Mouse (Mus musculus) hindlimb bud, embryonic 11.5 days (tissue): ENCODE data around the gene March4.

Source experiments
- DNase-seq: peaks from one replicate; pipeline ENCODE4 v3.0.0-alpha.2; 2012; ENCODE audit warnings: low read depth, low spot score; ENCODE audit errors: extremely low spot score

March4 gene

GRCm38 (mm10) chr1:72530516-72531196 lies 6.1 kb downstream of the March4 start:
- no peak for DNase-seq

- DNase-seq: no peak
These were observed 7.5 kb downstream of the March4 start for GRCm38 (mm10) chr1:72529192-72529591.

DNA sequence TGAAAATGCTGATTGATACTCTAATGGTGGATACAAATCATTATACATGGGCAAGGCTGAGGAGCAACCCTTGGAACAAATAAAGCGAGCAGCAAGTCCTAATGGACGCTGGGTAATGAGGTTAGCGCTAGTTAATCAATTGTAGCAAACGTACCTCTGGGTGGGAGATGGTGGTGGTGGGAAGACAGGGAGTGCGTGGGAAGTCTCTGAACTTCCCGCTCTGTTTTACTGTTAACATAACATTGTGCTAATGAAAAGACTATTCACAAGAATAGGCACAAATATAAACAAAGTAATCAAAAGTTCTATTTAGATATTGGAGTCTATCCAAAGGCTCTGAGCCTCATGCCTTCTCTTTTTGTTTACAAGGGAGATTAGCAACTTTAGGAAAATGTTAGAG lies 13.1 kb downstream of the March4 start:
- DNase-seq: no peak

DNA sequence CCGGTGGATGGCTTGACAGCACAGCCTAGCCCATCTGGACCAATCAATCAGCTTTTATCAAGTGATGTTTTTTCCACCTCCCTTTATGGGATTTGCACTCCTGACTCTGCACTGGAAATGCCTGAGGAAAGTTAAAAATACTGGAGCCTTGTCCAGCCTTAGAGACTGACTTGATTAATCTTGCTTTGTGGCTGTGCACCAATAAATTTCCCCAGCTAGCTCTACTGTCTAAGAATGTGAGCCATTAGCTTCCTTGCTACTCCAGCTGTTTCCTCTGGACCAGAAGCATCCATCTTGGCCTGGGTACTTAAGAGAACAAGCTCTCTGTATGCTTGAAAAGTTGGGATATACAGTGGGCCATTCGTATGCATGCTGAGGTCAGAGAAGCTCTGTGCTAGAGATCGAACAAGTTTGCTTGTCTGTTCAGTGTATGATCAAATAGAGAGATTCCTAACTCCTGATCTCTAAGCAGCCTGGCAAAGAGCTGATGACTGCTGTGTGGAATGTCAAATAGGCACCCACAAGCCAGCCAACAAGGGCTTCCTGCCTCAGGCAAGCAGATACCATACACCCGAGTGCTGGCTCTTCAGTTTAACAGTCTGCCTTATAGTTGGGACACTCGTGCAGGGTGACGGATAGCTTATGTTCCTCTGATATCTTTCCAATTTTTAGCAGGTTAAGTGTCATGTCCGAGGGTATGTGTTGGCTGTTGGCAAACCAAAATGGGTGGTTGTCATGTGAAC lies 25.8 kb downstream of the March4 start:
- no peak for DNase-seq

DNA sequence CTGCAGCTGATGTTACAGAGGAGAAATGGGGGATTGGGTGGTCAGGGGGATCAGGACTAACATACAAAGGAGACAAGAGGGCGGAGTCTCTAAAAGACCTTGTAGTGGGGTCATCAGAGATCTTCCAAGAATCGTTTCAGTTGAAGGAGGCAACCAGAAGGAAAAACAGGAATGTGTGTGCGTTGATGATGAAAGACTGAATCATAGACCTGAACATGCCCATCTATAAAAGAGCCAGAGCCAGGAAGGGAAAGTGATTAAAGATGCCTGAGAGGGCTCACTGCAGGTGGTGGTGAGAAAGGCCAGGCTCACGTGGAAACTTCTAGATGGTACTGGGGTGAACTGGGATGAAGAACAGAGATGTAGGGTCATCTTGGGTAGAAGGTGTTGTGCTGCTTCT lies 27.2 kb downstream of the March4 start:
- no peak for DNase-seq

- DNase-seq: no peak
These were observed 29.1 kb downstream of the March4 start for GRCm38 (mm10) chr1:72507670-72508069.

- DNase-seq: no peak
These were observed 30.5 kb downstream of the March4 start for GRCm38 (mm10) chr1:72506202-72506601.

GRCm38 (mm10) chr1:72497609-72498008 lies 39.1 kb downstream of the March4 start:
- DNase-seq: no peak

DNA sequence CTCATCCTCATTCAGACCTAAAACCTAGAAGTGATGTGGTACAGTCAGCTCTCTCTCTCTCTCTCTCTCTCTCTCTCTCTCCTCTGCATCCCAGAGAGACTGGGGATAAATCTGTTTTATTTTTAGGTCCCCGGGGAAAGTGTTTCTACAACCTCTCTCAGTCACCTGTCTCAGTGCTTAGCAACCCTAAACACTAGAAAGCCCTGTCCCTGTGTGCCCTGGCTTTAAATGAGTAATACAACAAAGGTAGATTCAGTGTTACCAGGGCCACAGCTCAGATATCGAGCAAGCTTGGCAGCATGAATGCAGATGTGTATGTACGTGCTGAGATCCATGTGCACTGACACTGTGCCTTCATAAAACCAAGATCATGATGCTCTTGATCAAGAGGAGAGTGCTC lies 43.3 kb downstream of the March4 start:
- no peak for DNase-seq

DNA sequence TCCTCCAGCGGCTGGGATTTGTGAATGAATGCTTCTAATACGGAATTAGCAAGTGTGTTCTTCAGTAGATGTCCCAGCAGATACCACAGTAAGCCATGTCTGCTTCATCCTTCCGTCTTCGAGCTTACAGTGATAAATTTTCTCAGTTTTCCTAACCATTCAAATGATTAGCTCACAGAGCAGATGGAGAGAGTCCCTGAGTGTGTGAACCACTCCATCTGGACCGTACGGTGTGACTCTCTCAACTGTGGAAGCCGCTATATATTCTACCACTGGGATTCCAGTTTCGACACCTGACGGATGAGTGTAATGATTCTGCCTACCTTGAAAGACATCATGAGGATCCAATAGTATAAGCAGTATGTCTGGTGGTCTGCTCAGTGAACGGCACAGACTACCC lies 44.1 kb downstream of the March4 start:
- no peak for DNase-seq

GRCm38 (mm10) chr1:72491307-72491706 lies 45.4 kb downstream of the March4 start:
- DNase-seq: no peak

DNA sequence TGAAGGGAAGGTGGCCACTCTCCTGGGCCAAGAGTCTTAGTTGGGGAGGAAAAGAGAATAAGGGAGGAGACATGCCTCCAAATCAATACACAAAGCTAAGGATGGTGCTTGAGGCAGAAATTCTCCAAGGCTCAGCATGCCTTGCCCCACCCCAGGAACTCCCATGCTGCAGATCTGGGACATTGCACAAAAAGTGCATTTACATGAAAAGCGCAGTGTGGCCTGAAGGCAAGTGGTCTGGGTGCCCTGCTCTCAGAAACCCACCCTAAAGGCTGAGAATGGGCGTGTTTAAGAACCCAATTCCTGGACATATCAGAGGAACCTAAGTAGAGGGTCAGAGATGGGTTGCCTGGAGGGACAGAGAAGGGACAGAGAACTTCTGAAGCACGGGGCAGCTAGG lies 45.9 kb downstream of the March4 start:
- DNase-seq: no peak

- DNase-seq: no peak
These were observed 46.5 kb downstream of the March4 start for GRCm38 (mm10) chr1:72490193-72490592.

- no peak for DNase-seq
These were observed 60.1 kb downstream of the March4 start for GRCm38 (mm10) chr1:72476594-72476993.

DNA sequence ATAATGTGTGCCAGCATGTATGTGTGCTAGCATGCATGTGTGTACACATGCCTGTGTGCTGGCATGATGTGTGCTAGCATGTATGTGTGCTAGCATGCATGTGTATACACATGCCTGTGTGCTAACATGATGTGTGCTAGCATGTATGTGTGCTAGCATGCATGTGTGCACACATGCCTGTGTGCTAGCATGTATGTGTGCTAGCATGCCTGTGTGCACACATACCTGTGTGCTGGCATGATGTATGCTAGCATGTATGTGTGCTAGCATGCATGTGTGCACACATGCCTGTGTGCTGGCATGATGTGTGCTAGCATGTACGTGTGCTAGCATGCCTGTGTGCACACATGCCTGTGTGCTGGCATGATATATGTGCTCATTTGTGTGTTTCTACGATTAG lies 67.7 kb downstream of the March4 start:
- no peak for DNase-seq

GRCm38 (mm10) chr1:72468466-72469003 lies 68.2 kb downstream of the March4 start:
- DNase-seq: no peak

GRCm38 (mm10) chr1:72464926-72465583 lies 71.7 kb downstream of the March4 start:
- DNase-seq: no peak

GRCm38 (mm10) chr1:72462516-72462915 lies 74.2 kb downstream of the March4 start:
- no peak for DNase-seq

DNA sequence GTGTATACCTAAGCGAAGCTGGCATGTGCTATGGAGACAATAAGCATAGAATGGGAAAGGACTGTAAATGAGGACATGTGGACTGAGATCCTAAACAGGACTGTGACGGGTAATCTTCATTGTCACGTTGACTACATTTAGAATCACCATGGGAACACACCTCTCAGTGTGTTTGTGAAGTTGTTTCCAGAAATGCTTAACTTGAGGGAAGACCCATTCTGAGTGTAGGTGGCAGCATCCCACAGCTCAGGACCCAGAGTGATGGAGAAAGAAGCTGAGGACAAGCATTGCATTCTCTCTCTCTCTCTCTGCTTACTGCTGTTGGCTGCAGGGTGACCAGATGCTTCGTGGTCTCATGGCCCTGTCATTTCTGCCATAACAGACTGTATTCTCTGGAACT lies 79.1 kb downstream of the March4 start:
- DNase-seq: no peak

DNA sequence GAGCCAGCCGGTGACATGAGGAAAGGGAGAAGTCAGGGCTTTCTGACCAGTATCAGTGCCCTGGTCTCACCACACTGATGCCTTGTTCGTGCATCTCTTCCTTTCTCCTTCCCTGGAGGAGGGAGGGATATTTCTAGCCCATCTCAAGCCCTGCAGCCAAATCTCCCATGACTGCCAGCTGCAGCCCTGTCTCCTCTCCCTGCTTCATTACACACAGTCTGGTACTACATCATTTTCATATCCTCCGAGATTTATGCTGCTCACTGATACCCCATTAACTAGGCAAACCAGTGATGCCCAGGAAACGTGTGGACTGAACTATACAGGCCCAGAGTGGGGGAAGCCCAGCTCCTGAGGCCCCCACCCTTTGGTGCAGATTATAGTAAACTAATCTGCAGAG lies 80.8 kb downstream of the March4 start:
- no peak for DNase-seq

DNA sequence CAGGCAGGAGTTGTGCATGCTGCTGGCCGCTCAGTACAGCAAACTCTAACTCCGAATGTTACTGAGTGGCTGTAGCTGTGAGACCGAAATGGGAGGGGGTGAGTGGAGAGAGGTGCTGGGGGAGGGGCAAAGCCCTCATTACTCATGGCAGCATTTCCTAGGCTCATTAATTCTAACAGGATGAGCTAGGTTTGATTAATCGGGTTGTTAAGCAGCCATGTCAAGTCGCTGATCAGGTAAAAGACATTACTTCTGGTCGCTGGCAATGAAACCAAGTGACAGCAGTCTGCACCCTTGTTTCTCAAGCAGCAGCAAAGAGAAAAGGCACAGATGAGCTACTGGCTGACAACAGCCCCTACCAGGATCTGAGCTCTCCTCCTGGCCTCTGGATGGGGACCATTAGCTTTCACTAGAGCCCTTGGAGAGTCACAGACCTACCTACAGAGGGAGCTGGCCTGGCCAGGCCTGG lies 82.0 kb downstream of the March4 start:
- no peak for DNase-seq

GRCm38 (mm10) chr1:72452839-72453238 lies 83.9 kb downstream of the March4 start:
- no peak for DNase-seq
